Mouse (Mus musculus): ENCODE data around the gene Rnd1.

- TF ChIP-seq CTCF (IDR thresholded peaks at IDR 0.05; ENCODE audit: extremely low read depth, insufficient read depth, insufficient read length, insufficient replicate concordance) (no peak), POLR2A (IDR thresholded peaks at IDR 0.05; ENCODE audit: low read depth, low read length) (no peak)
These were observed 13.0 kb downstream of the Rnd1 start for GRCm38 (mm10) chr15:98664042-98664907.
